Mouse (Mus musculus) heart, embryonic 16.5 days (tissue): ENCODE data around the gene Pde6g. TPM values are rescaled to one million over a fixed set of nuclear protein-coding genes. Genes with fewer than 3 reads are reported as not detected.

ENCODE experiments used
- ATAC-seq: fragments of 200-750 bp; cut with Nextera tagmentation; replicated peaks from 2 replicates; pipeline ENCODE4 v1.8.0; 2017; ENCODE audit warnings: moderate number of reproducible peaks; ENCODE audit not compliant: insufficient read depth, low FRiP score; ENCODE audit errors: extremely low read depth
- H3K27ac ChIP-seq: fragments of 300-500 bp; sonication (generic); 2 replicates; pipeline ENCODE4 v1.5.1; 2014; ENCODE audit warnings: mild to moderate bottlenecking, low read length, control low read depth, moderate library complexity
- H3K27me3 ChIP-seq: fragments of 300-500 bp; sonication (generic); 2 replicates; pipeline ENCODE4 v1.6.1; 2014; ENCODE audit warnings: low read length, mixed read lengths; ENCODE audit not compliant: control insufficient read depth, insufficient read depth
- H3K36me3 ChIP-seq: fragments of 300-500 bp; sonication (generic); 2 replicates; pipeline ENCODE4 v1.6.1; 2014; ENCODE audit not compliant: control insufficient read depth, insufficient read depth
- H3K4me1 ChIP-seq: fragments of 300-500 bp; sonication (generic); 2 replicates; pipeline ENCODE4 v1.6.1; 2014; ENCODE audit warnings: low read length, mixed read lengths; ENCODE audit not compliant: control insufficient read depth, insufficient read depth
- H3K4me2 ChIP-seq: fragments of 300-500 bp; sonication (generic); 2 replicates; pipeline ENCODE4 v1.6.1; 2014; ENCODE audit warnings: low read depth, mild to moderate bottlenecking, control low read depth, low read length
- H3K4me3 ChIP-seq: fragments of 300-500 bp; sonication (generic); 2 replicates; pipeline ENCODE4 v1.5.1; 2014; ENCODE audit warnings: mild to moderate bottlenecking, control low read depth, low read length
- H3K9ac ChIP-seq: fragments of 300-500 bp; sonication (generic); 2 replicates; pipeline ENCODE4 v1.6.1; 2014; ENCODE audit warnings: low read length, control low read depth
- H3K9me3 ChIP-seq: fragments of 300-500 bp; sonication (generic); replicated peaks from 2 replicates; pipeline ENCODE4 v1.6.1; 2016; ENCODE audit warnings: low read length; ENCODE audit not compliant: control insufficient read depth
- WGBS: fragments of 180-500 bp; shearing (Covaris S2); extraction: QIAGEN DNeasy Blood & Tissue Kit; methylation state at CpG from one replicate; pipeline ENCODE4 v1.1.7; 2014; 5-methylcytosine and 5-hydroxymethylcytosine counted together
- polyA plus RNA-seq: library from polyadenylated mRNA; unstranded; fragments of >200 nt; fragmentation: Nextera tagmentation; extraction: Ambion mirVana; gene quantifications from 2 replicates; pipeline ENCODE4 v1.2.1, GENCODE M21; 2015

Gene Pde6g
- polyA plus RNA-seq, 1 experiment from 2014 or later = 0.28 TPM

DNA sequence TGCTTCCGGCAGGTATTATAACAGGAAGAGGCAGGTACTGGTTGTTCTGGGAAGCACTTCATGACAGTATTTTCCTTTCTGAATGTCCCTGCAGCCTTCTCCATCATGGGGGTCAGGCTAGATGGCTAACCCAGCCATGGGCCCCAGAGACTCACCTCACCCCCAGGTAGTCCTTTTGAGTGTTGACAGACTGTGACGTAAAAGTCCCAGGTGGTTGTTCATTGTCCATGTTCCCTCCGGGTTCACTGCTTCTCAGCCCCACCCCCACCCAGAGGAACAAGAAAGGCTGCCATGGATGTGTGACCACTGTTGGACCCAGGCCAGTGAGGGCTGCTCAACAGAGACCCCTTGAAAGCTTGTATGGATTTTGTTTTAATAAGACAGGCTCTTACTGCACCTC is 40.1 kb upstream of the Pde6g start:
- H3K4me1 ChIP-seq = peaks cover 24% of the 10 kb centered on the region
- peak overlapping the region; percentile 82; the same call in 1 of the 2 replicates for H3K27ac ChIP-seq
- WGBS = 59% methylated on average over 3 of the region's 3 CpGs
- peak overlapping the region; percentile 83 for H3K9ac ChIP-seq
- H3K4me2 ChIP-seq = peak overlapping the region; percentile 89
- ATAC-seq = no peak
- H3K4me3 ChIP-seq = peak overlapping the region; percentile 83
- peaks cover 27% of the 10 kb centered on the region for H3K36me3 ChIP-seq
- H3K9me3 ChIP-seq = no peaks in the 10 kb centered on the region
- no peaks in the 10 kb centered on the region for H3K27me3 ChIP-seq

DNA sequence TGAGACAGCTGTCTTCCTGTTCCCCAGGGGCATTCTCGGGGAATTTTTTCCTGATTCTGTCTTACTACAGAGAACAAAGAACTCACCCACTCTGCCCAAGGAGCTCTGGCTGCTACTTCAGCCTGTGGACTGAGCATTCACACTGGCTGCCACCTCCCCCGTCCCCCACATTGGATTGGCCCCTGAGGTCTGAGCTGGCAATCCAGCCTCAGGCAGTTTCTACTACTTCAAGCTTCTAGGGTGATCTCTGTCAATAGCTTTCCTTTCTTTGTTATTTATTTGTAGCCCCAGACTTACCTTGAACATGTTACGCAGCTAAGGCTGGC is 39.5 kb upstream of the Pde6g start:
- Histone ChIP-seq H3K4me1 (peaks cover 24% of the 10 kb centered on the region), H3K9me3 (no peaks in the 10 kb centered on the region), H3K27me3 (no peaks in the 10 kb centered on the region), H3K9ac (peak overlapping the region; percentile 83), H3K27ac (peak overlapping the region; percentile 82), H3K36me3 (peaks cover 27% of the 10 kb centered on the region), H3K4me2 (peak overlapping the region; percentile 89), H3K4me3 (peak overlapping the region; percentile 83)
- 29% methylated on average over 3 of the region's 3 CpGs for WGBS
- ATAC-seq = no peak

DNA sequence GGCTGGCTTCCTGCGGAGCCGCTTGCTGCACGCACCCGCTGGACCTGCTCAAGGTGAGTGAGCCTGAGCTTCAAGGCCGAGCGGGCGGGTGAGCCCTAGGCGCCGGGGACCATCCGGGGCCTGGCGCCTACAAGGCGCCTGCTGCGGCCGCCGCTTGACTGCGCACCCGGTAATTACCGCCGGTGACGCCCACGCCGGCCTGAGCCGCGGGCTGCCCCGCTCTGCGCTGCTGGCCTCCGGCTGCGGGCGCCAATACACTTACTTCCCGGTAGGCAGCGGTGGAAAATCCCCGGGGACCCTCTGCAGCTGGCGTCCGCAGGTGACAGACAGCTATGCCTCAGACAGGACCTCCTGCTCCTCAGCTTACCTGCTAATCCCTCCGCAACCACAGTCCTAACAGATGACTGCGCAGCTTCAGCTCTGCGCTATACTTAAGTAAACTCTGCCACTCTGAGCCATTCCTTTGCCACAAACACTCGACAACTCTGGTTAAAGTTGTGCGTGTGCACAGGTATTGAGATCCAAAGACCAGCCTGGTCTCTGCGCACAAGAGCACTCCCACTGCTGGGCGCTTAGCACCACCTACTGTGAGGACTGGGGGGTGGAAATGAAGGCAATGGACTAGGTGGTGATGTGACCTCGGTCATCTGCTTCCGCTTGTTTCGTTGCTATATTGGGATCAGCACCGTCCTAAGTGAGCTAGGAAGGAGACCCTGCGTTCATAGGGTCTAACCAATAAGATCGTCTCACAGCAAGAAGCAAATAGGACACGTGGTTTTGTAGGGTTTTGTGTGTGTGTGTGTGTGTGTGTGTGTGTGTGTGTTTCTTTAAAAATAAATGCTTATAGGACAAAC is 39.0 kb upstream of the Pde6g start:
- H3K9me3 ChIP-seq = no peaks in the 10 kb centered on the region
- ATAC-seq = peak; percentile 50
- H3K36me3 ChIP-seq = peaks cover 29% of the 10 kb centered on the region
- peaks cover 24% of the 10 kb centered on the region for H3K4me1 ChIP-seq
- H3K9ac ChIP-seq = peak overlapping the region; percentile 83
- H3K27me3 ChIP-seq = no peaks in the 10 kb centered on the region
- under 1% methylated on average over 48 of the region's 48 CpGs for WGBS
- peak overlapping the region; percentile 89 for H3K4me2 ChIP-seq
- peak overlapping the region; percentile 82 for H3K27ac ChIP-seq
- peak overlapping the region; percentile 83 for H3K4me3 ChIP-seq

DNA sequence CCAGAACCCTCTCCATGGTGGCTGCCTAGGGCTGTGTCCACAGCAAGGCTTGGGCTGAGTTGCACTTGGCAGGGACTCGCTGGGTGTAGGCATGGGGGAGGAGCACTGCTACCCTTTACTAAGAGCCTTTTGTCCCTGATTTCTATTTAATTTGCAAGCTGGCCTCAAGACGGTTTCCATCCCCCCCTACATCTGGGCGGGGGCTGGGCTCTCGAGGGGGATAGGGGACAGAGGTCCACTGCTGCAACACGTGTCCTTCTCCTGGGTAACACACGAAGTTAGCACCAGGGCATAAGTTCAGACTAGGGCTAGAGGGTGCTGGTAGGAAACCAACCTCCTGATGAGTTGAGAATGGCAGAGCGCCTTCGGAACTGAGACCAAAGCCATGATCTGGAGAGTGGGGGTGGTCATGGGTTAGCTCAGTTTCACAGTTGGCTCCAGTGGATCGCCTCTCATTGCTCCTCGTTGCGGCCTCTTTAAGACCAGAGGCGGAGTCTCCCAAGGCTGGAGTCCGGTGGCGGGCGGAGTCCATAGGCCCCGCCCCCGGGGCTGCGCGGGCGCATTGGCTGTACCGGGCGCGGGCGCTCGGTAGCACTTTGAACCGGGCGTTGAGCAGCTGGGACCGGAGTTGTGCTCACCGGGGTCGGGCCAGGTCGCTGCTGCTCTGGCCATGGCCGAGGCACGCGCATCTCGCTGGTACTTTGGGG is 38.2 kb upstream of the Pde6g start, which contains the start of gene Slc25a10:
TSS of gene Slc25a10 (plus strand) at position 524 of the 707 bp plus-strand sequence.
- peak within 1 kb of the TSS; percentile 83 for H3K4me3 ChIP-seq
- H3K4me2 ChIP-seq = peak within 1 kb of the TSS; percentile 89
- under 1% methylated on average over 35 of the region's 35 CpGs for WGBS
- H3K27me3 ChIP-seq = no peaks in the 10 kb centered on the region
- peaks cover 24% of the 10 kb centered on the region for H3K4me1 ChIP-seq
- no peaks in the 10 kb centered on the region for H3K9me3 ChIP-seq
- peak within 1 kb of the TSS; percentile 82 for H3K27ac ChIP-seq
- H3K36me3 ChIP-seq = peaks cover 34% of the 10 kb centered on the region
- ATAC-seq = peak; percentile 84
- peak within 1 kb of the TSS; percentile 83 for H3K9ac ChIP-seq

DNA sequence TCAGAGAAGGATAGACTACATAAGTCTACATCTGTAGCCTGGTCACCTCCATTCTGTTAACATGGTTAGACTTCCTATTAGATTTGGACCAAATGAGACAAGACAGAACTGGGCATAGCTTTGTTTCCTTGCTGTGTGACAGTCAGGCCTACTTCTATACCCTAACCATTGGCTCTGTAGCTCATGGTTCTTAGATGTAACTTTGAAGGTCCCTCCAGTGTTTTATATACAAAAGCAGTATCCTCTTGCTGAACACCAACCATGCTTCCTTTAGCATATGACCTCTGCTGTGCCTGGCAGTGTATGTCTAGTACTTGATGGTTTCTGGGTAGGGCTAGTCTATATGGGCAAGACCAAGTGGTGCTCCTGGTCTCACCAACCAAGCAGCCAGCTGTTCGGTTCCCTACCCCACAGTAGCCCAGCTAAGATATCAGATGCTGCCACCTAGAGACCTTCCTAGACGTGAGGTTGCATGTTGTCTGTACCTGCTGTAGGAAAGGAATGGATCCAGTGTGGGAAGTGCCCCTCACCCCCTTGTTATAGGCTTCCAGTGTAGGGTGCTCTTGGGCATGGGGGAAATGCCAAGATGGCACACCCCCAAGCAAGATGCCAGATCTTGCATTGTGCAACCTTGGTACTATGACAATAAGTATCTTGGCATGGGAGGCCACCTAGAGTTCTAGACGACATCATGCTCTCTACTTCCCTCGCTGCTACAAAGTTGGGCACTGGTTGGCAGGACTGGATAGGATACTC is 37.2 kb upstream of the Pde6g start:
- peaks cover 30% of the 10 kb centered on the region for H3K4me1 ChIP-seq
- ATAC-seq = no peak
- WGBS = 19% methylated on average over 4 of the region's 4 CpGs
- H3K9ac ChIP-seq = peak overlapping the region; percentile 83; the same call in 1 of the 2 replicates
- H3K27me3 ChIP-seq = no peaks in the 10 kb centered on the region
- H3K4me2 ChIP-seq = no peak overlapping the region; the same call in 1 of the 2 replicates
- H3K4me3 ChIP-seq = no peak overlapping the region
- H3K27ac ChIP-seq = no peak overlapping the region
- no peaks in the 10 kb centered on the region for H3K9me3 ChIP-seq
- H3K36me3 ChIP-seq = peaks cover 36% of the 10 kb centered on the region

DNA sequence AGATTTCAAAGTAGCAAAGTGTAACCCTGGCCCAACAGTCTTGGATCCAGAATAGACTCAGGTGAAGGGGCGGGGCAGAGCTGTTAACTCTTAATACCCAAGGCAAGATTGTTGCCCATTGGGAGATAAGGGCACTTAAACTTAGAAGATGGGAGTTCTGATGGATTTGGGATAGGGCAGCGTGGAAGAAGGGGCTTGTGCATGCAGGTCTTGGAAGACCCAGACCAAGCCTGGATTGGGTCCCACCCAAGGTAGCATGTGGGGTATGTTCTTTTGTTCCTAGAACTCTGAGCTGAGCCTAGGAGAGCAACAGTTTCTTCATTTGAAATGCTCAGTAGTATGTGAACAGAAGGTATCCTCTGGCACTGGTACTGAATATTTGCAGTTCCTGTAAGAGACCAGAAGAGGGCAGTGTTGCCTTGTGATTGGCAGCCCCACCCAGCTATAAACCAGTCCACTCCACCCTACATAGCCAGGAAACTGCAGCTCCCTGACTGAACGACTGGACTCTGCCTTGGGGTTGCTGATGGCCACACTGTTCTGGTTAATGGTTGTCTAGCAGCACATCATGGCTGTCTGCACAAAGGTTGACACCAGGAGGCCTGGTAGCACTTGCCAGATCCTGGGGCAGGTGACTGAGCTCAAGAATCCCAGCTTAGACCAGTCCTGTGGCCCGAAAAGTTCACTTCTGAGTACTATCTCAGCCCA is 35.9 kb upstream of the Pde6g start:
- Histone ChIP-seq H3K36me3 (peaks cover 30% of the 10 kb centered on the region), H3K9ac (no peak overlapping the region), H3K27me3 (no peaks in the 10 kb centered on the region), H3K4me1 (peaks cover 33% of the 10 kb centered on the region), H3K9me3 (no peaks in the 10 kb centered on the region), H3K27ac (peak overlapping the region; percentile 39; the same call in 1 of the 2 replicates), H3K4me2 (no peak overlapping the region), H3K4me3 (no peak overlapping the region)
- ATAC-seq = no peak; the same call in 1 of the 2 replicates
- WGBS = 64% methylated on average over 4 of the region's 4 CpGs

DNA sequence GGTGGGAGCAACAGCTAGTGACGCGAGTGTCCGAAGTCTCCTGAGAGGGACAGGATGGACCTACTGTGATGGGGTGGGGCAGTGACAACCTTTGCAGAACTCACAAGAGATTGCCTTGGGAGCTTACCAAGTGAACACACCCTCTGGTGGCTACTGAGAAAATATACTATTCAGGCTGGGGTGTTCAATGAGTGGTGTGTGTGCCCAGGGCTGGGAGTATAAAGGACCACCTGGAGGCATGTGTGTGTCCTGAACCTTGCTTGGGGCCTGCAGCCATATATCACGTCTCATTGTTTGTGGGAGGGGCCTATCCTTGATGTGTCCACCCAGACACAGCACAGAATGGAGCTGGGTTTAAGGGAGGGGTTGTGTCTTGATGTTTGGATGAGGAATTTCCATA is 35.2 kb upstream of the Pde6g start:
- H3K4me1 ChIP-seq = peaks cover 38% of the 10 kb centered on the region
- peaks cover 30% of the 10 kb centered on the region for H3K36me3 ChIP-seq

DNA sequence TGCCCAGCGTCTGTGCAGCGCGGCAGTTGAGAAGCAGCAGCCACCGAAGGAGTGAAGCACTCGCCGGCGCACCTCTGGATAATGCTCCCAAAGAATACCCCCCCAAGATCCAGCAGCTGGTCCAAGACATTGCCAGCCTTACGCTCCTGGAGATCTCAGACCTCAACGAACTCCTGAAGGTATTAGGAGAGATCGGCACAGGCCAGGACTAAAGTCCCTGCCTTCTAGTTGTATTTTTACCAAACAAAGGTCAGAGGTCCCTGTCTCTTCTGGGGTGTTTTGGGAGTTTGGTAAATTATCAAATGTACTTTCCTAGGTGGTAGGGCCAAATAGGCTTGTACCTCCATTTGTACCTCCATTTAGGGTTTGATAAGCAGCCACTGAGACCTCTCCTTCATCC is 32.0 kb upstream of the Pde6g start:
- H3K27me3 ChIP-seq = no peaks in the 10 kb centered on the region
- no peak for ATAC-seq
- H3K9me3 ChIP-seq = no peaks in the 10 kb centered on the region
- peaks cover 18% of the 10 kb centered on the region for H3K4me1 ChIP-seq
- H3K4me3 ChIP-seq = peak overlapping the region; percentile 97
- WGBS = 7% methylated on average over 10 of the region's 10 CpGs
- H3K36me3 ChIP-seq = peaks cover 48% of the 10 kb centered on the region
- peak overlapping the region; percentile 75 for H3K4me2 ChIP-seq
- peak overlapping the region; percentile 96 for H3K9ac ChIP-seq
- H3K27ac ChIP-seq = peak overlapping the region; percentile 89

More for the DNA sequence above, 35.2 kb upstream of the Pde6g start:
- Histone ChIP-seq H3K4me2 (no peak overlapping the region), H3K9ac (no peak overlapping the region), H3K4me3 (no peak overlapping the region), H3K27me3 (no peaks in the 10 kb centered on the region), H3K27ac (no peak overlapping the region), H3K9me3 (no peaks in the 10 kb centered on the region)
- 73% methylated on average over 4 of the region's 4 CpGs for WGBS
- ATAC-seq = no peak
